Mouse (Mus musculus): ENCODE results near the gene Snx19.

Gene Snx19

GRCm38 (mm10) chr9:30485161-30485560, 58.3 kb downstream of the Snx19 start:
- no peak for DNase-seq

GRCm38 (mm10) chr9:30488384-30488783, 61.5 kb downstream of the Snx19 start:
- no peak for DNase-seq

GRCm38 (mm10) chr9:30494446-30494845, 67.5 kb downstream of the Snx19 start:
- no peak for DNase-seq

DNA sequence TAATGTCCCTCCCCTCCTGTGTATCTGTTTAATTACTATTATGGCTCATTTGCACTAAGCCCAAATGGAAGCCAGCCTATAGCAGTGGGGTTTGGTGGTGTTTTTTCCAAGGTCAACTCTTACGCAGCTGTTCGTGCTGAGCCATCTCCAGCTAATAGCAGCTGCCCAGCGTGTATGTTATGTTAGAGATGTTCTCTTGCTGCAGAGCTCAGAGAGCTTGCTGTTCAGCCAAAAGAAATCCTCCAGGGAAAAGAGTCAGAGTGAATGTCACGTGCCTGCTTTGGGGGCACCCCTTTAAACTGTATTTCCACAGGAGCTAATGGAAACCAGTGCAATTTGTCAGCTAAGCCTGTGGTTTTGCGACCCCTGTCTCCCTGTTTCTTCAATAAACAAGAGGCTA, 82.1 kb downstream of the Snx19 start:
- no peak for DNase-seq

DNA sequence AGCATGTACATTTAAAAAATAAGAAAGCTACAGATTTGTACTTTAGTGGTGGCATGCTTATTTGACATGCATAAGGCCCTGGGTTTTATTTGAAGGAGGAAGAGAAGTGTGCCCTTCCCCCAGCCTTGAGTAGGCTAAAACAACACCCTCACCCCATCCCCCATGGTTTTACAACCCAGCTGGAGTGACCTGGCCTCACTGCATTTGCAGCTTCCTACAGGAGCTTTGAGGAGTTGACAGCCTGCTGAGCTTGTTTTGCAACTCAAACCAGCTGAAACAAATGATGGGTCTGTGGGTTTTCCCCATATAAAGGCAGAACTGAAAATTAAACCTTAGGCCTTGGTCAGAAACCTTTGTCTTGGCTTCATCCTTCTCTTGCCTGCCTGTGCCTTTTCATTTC, 89.0 kb downstream of the Snx19 start:
- no peak for DNase-seq
